Mouse (Mus musculus) forebrain, embryonic 14.5 days (tissue): ENCODE results near the gene Samd10. TPM values are rescaled to one million over a fixed set of nuclear protein-coding genes. Genes with fewer than 3 reads are reported as not detected.

Source experiments
- ATAC-seq: fragments of 200-750 bp; cut with Nextera tagmentation; 2 replicates; pipeline ENCODE4 v1.8.0; 2017; ENCODE audit warnings: mild to moderate bottlenecking, moderate library complexity
- DNase-seq: peaks from one replicate; pipeline ENCODE4 v3.0.0-alpha.2; 2015; ENCODE audit warnings: low spot score
- H3K27ac ChIP-seq: fragments of 300-500 bp; sonication (generic); 2 replicates; pipeline ENCODE4 v1.5.1; 2014; ENCODE audit warnings: low read depth, mild to moderate bottlenecking, control low read depth, low read length, moderate library complexity
- H3K27me3 ChIP-seq: fragments of 300-500 bp; sonication (generic); replicated peaks from 2 replicates; pipeline ENCODE4 v1.6.1; 2014; ENCODE audit warnings: low read length, control low read depth, mixed read lengths; ENCODE audit not compliant: control insufficient read depth, insufficient read depth
- H3K36me3 ChIP-seq: fragments of 300-500 bp; sonication (generic); 2 replicates; pipeline ENCODE4 v1.6.1; 2014; ENCODE audit warnings: low read length, control low read depth; ENCODE audit not compliant: control insufficient read depth, insufficient read depth
- H3K4me1 ChIP-seq: fragments of 300-500 bp; sonication (generic); 2 replicates; pipeline ENCODE4 v1.6.1; 2014; ENCODE audit warnings: antibody characterized with exemption, low read length, control low read depth; ENCODE audit not compliant: control insufficient read depth, insufficient read depth
- H3K4me2 ChIP-seq: fragments of 300-500 bp; sonication (generic); 2 replicates; pipeline ENCODE4 v1.6.1; 2014; ENCODE audit warnings: mild to moderate bottlenecking, control low read depth, low read length
- H3K4me3 ChIP-seq: fragments of 300-500 bp; sonication (generic); 2 replicates; pipeline ENCODE4 v1.5.1; 2014; ENCODE audit warnings: low read depth, low read length, control low read depth
- H3K9ac ChIP-seq: fragments of 300-500 bp; sonication (generic); 2 replicates; pipeline ENCODE4 v1.6.1; 2014; ENCODE audit warnings: mild to moderate bottlenecking, low read length, control low read depth, moderate library complexity
- H3K9me3 ChIP-seq: fragments of 300-500 bp; sonication (generic); replicated peaks from 2 replicates; pipeline ENCODE4 v1.6.1; 2016; ENCODE audit warnings: low read length, control low read depth, mixed read lengths; ENCODE audit not compliant: control insufficient read depth
- WGBS: fragments of 180-500 bp; shearing (Covaris S2); extraction: QIAGEN DNeasy Blood & Tissue Kit; methylation state at CpG from one replicate; pipeline ENCODE4 v1.1.7; 2014; 5-methylcytosine and 5-hydroxymethylcytosine counted together
- polyA plus RNA-seq: library from polyadenylated mRNA; unstranded; fragments of >200 nt; fragmentation: Nextera tagmentation; extraction: Ambion mirVana; gene quantifications from 2 replicates; pipeline ENCODE4 v1.2.1, GENCODE M21; 2014

Samd10 gene
- polyA plus RNA-seq, result 140 and 145 TPM in 2 replicates

DNA sequence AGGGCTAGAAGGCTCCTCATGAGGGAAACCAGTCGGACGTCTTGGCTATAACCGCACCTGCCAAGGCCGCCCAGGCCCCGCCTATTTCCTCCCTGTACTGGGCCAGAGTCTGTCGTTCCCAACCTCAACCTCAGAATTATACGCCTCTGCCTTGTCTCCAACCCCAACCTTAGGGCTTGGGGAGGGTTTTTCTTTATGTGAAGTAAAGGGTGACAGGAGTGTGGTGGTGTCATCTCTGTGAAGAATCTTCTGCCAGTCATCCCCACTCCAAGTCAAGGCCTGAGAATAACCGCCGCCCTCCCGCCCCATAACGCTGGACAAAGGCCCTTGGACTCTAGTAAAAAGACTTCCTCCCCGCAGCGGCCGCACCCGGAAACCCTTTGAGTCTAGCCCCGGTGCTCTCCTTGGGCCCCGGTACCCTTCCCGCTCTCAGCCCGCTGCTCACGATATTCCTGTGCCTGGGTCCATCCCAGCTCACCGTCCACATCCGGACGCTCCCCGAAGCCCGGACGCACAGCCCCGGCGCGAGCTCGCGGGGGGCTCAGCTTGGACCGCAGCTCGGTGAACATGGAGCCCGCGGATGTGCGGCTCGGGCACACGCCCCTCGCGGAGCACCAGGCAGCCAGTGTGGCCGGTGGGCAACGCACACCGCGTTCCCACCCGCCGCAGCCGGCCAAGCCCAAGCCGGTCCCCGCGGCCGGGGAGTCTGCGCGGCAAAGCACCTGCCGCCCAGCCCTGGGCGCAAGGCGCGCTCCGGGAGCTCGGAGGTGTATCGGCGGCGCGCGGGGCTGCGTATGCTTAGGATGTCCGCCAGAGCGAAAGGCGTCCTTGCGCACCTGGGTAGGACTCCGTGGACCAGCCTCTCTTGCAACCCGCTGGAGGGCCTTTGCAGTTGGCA is at the start of gene Samd10:
Gene Samd10 (minus strand): TSS at position 759 of the 898 bp plus-strand sequence.
- peak within 1 kb of the TSS; percentile 62 for H3K4me3 ChIP-seq
- peak within 1 kb of the TSS; percentile 90 for H3K9ac ChIP-seq
- H3K36me3 ChIP-seq, result peaks cover 13% of the 10 kb centered on the region
- DNase-seq (peak; percentile 74), ATAC-seq (peak; percentile 40)
- no peaks in the 10 kb centered on the region for H3K27me3 ChIP-seq
- H3K4me2 ChIP-seq, result peak within 1 kb of the TSS; percentile 81
- no peaks in the 10 kb centered on the region for H3K9me3 ChIP-seq
- H3K27ac ChIP-seq, result peak within 1 kb of the TSS; percentile 85
- 1% methylated on average over 58 of the region's 71 CpGs for WGBS
- peaks cover 17% of the 10 kb centered on the region for H3K4me1 ChIP-seq

DNA sequence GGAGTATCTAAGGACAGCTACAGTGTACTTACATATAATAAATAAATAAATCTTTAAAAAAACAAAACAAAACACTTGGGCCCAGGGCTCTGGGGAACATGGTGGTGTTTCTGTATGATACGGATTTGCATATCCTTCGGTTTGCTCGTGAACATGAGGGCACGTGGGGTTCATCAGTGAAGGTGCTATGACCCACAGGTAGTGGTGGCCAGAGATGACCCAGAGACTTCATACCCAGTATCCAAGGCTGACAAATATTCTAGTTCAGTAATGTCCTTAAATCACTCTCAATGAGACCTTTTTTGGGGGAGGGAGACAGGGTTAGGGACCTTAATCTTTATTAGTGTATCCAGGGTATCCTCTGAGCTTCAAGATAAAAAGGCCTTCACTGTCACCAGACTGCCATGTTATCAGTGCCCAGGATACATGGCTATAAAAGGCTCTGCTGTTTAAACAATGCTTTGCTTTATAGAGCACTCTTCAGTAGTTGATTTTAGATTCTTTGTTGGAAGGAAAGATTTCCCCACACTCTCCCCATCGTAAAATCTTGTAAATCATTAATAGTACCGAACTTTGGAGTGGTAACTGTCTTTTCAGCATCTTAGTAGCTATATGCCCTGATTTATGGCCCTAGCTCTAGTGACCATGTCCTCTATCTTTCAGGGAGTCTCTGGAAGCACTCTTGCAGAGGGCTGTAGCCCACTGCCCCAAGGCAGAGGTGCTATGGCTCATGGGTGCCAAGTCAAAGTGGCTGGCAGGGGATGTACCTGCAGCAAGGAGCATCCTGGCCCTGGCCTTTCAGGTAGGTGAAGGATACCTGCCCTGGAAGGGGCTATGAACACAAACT is 47.8 kb upstream of the Samd10 start:
- Histone ChIP-seq H3K36me3 (peaks cover 86% of the 10 kb centered on the region), H3K4me2 (no peak overlapping the region), H3K4me3 (no peak overlapping the region), H3K9me3 (no peaks in the 10 kb centered on the region), H3K27me3 (no peaks in the 10 kb centered on the region), H3K27ac (no peak overlapping the region), H3K4me1 (no peaks in the 10 kb centered on the region), H3K9ac (no peak overlapping the region)
- DNase-seq (no peak), ATAC-seq (no peak)
- WGBS, result 92% methylated on average over 6 of the region's 6 CpGs

DNA sequence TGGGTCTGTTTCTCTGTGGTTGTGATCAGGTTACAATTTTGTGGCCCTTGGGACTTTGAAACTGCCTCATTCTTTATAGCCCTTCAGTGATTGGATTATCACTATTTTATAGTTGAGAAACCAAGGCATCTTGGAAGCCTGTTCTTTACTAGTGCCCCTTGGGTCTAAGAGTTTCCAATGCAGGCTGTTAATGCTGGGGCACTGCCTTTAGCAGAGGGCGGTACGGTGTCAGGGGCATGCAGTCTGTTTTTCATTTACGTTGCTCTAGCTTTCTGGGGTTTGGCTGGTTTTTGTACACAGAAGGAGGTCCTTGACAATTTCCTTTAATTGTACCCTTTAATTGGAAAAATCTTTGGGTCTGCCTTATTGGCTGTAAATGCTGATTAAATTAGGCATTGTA is 46.7 kb upstream of the Samd10 start:
- Histone ChIP-seq H3K9me3 (no peaks in the 10 kb centered on the region), H3K9ac (no peak overlapping the region), H3K27me3 (no peaks in the 10 kb centered on the region), H3K4me1 (no peaks in the 10 kb centered on the region), H3K4me3 (no peak overlapping the region), H3K27ac (no peak overlapping the region), H3K4me2 (no peak overlapping the region), H3K36me3 (peaks cover 83% of the 10 kb centered on the region)
- WGBS, result 85% methylated on average over 3 of the region's 3 CpGs
- DNase-seq (no peak), ATAC-seq (no peak)

DNA sequence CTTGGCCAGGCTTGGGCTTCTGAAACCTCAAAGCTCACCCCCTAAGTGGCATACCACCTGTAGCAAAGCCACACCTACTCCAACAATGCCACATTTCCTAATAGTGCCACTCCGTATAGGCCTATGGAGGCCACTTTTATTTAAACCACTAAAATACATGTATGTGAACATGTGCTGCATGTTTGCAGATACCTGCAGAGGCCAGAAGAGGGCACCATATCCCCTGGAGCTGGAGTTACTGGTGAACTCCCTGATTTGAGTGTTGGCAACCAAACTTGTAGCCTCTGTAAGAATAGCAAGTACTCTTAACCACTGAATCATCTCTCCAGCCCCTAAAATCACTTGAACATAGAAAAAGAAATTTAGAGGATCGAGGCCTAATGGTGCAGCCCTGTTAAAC is 45.3 kb upstream of the Samd10 start:
- DNase-seq (peak; percentile 72), ATAC-seq (no peak)
- H3K4me3 ChIP-seq, result no peak overlapping the region
- no peak overlapping the region for H3K9ac ChIP-seq
- H3K4me2 ChIP-seq, result no peak overlapping the region
- peaks cover 82% of the 10 kb centered on the region for H3K36me3 ChIP-seq
- 84% methylated on average over 2 of the region's 2 CpGs for WGBS
- no peaks in the 10 kb centered on the region for H3K4me1 ChIP-seq
- H3K27me3 ChIP-seq, result no peaks in the 10 kb centered on the region
- H3K9me3 ChIP-seq, result no peaks in the 10 kb centered on the region
- no peak overlapping the region for H3K27ac ChIP-seq

DNA sequence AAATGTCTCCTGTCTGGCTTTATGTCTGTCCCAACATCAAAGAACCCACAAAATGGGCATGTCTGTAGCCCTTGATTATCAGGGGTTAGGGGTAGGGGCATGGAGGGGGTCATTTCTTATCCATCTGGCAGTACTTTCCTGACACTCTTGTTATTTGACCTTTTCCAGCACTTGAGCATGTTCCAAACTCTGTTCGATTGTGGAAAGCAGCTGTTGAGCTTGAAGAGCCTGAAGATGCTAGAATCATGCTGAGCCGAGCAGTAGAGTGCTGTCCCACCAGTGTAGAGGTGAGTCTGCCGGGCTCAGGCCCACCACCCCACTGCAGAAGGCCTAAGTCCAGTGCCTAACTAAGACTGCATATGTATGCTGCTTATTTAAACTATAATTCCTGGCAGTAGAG is 36.9 kb upstream of the Samd10 start:
- no peak overlapping the region for H3K4me3 ChIP-seq
- 90% methylated on average over 3 of the region's 3 CpGs for WGBS
- H3K36me3 ChIP-seq, result peaks cover 79% of the 10 kb centered on the region
- H3K9ac ChIP-seq, result no peak overlapping the region
- H3K4me1 ChIP-seq, result no peaks in the 10 kb centered on the region
- no peak overlapping the region for H3K27ac ChIP-seq
- H3K4me2 ChIP-seq, result no peak overlapping the region
- no peaks in the 10 kb centered on the region for H3K27me3 ChIP-seq
- DNase-seq, result no peak
- no peak for ATAC-seq
- no peaks in the 10 kb centered on the region for H3K9me3 ChIP-seq

DNA sequence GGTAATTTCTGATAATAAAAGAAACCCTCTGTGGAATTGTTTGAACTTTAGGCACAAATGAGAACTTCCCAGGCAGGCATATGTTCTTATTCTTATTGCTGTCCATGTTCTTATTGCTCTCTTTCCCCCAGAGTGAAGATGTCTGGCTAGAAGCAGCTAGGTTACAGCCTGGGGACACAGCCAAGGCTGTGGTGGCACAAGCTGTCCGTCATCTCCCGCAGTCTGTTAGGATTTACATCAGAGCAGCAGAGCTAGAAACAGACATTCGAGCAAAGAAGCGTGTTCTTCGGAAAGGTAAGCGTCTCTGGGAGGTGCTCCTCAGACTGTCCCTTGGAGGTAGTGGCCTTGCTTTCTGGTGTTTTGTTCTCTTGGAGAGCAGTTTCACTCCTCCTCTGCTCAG is 33.6 kb upstream of the Samd10 start:
- Histone ChIP-seq H3K4me2 (no peak overlapping the region), H3K4me3 (no peak overlapping the region), H3K4me1 (no peaks in the 10 kb centered on the region), H3K9ac (no peak overlapping the region), H3K36me3 (peaks cover 72% of the 10 kb centered on the region), H3K27ac (no peak overlapping the region), H3K9me3 (no peaks in the 10 kb centered on the region), H3K27me3 (no peaks in the 10 kb centered on the region)
- no peak for DNase-seq
- 95% methylated on average over 6 of the region's 6 CpGs for WGBS
- ATAC-seq, result no peak

DNA sequence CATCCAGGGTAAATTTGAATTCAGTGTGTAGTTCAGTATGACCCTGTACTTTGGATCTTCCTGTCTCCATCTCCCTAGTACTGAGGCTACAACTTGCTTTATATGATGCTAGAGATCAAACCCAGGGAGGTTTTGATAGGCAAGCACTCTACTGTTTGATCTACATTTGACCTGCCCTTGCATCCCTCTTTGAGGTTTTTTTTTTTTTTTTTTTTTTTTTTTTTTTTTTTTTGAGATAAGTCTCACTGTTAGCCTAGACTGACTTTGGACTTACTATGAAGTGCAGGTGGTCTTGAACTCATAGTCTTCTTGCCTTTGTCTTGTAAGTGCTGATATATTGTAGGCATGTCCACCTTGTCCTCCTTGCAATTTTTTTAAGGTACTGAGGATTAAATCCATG is 29.5 kb upstream of the Samd10 start:
- Histone ChIP-seq H3K27me3 (no peaks in the 10 kb centered on the region), H3K9me3 (no peaks in the 10 kb centered on the region), H3K4me3 (no peak overlapping the region), H3K4me2 (no peak overlapping the region), H3K36me3 (peaks cover 59% of the 10 kb centered on the region), H3K27ac (no peak overlapping the region), H3K4me1 (no peaks in the 10 kb centered on the region), H3K9ac (no peak overlapping the region)
- no peak for ATAC-seq
- DNase-seq, result no peak

DNA sequence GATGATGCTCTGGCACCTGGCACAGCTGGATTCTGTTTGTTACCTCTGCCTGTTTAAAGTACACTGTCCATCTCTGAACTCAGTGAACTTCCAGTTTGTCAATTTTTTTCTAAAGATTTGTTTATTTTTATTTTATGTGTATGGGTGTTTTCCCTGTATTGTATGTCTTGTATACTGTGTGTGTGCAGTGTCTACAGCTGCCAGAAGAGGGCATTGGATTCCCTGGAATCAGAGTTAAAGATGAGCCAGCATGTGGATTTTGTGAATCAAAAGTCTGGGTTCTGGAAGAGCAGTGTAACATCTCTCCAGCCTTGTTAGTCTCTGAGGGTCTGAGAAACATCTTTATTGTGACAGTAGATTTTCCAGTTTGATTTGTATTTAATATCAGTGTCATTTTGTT is 24.4 kb upstream of the Samd10 start:
- Histone ChIP-seq H3K4me2 (no peak overlapping the region), H3K4me1 (no peaks in the 10 kb centered on the region), H3K36me3 (peaks cover 71% of the 10 kb centered on the region), H3K9ac (no peak overlapping the region), H3K9me3 (no peaks in the 10 kb centered on the region), H3K27ac (no peak overlapping the region), H3K4me3 (no peak overlapping the region), H3K27me3 (no peaks in the 10 kb centered on the region)
- peak; percentile 42 for DNase-seq
- no peak for ATAC-seq
